Mouse (Mus musculus) MEL (cell line): ENCODE results near the gene Thrap3.

Experiments used
- EP300 ChIP-seq, 2 experiments: IDR thresholded peaks; 2 replicates each; pipeline ENCODE4 v1.6.1; 2011; ENCODE audit warnings: improper control_type of control experiment in 2 of 2, low read length in 2 of 2, low read depth in 1 of 2, mild to moderate bottlenecking in 1 of 2
- GATA1 ChIP-seq: IDR thresholded peaks from 2 replicates; pipeline ENCODE4 v1.6.1; 2011; ENCODE audit warnings: low read depth, low read length, improper control_type of control experiment
- POLR2A ChIP-seq, 2 experiments: IDR thresholded peaks; 2 replicates each; pipeline ENCODE4 v1.6.1; 2011 to 2012; ENCODE audit warnings: low read length in 2 of 2, mild to moderate bottlenecking in 2 of 2, control low read depth in 1 of 2, improper control_type of control experiment in 1 of 2, low read depth in 1 of 2, moderate library complexity in 1 of 2; ENCODE audit not compliant: control insufficient read depth in 1 of 2, insufficient read depth in 1 of 2, poor library complexity in 1 of 2
- ZMIZ1 ChIP-seq: IDR thresholded peaks from 2 replicates; pipeline ENCODE4 v1.6.1; 2012; ENCODE audit warnings: low read depth, mild to moderate bottlenecking, inconsistent platforms, low read length, improper control_type of control experiment, moderate library complexity
- ZNF384 ChIP-seq: IDR thresholded peaks from 2 replicates; pipeline ENCODE4 v1.6.1; 2012; ENCODE audit warnings: low read depth, mild to moderate bottlenecking, inconsistent platforms, low read length, improper control_type of control experiment

- no peak for TF ChIP-seq GATA1
- no peak for TF ChIP-seq POLR2A (IDR thresholded peaks at IDR 0.05; ENCODE audit: control insufficient read depth in 1 of 2, insufficient read depth in 1 of 2, low read depth in 1 of 2, low read length in 2 of 2, poor library complexity in 1 of 2)
- no peak for TF ChIP-seq ZNF384
- no peak for TF ChIP-seq EP300 (IDR thresholded peaks at IDR 0.05; ENCODE audit: low read depth in 1 of 2, low read length in 2 of 2)
- TF ChIP-seq ZMIZ1, result no peak
Measured at GRCm38 (mm10) chr4:126161986-126162385, 40.6 kb downstream of the Thrap3 start.
